Mouse (Mus musculus): ENCODE data around the gene Exoc4.

GRCm38 (mm10) chr6:33792604-33793003 lies 543.7 kb downstream of the Exoc4 start:
- TF ChIP-seq CTCF (IDR thresholded peaks at IDR 0.05; ENCODE audit: extremely low read depth, insufficient read length, insufficient replicate concordance, low read depth, low read length): no peak
- TF ChIP-seq POLR2A (IDR thresholded peaks at IDR 0.05; ENCODE audit: low read depth, low read length): no peak

All from small intestine, adult 2 months (tissue).